Mouse (Mus musculus): ENCODE measurements around the gene Ccr3. TPM values are rescaled to one million over a fixed set of nuclear protein-coding genes. Genes with fewer than 3 reads are reported as not detected.
"Not testable (repeated sequence)": the region's sequence is repeated elsewhere in the genome, so short reads cannot be mapped to it uniquely, and the experiment has no call there.

Ccr3 gene
- total RNA-seq, 2 experiments from 2014 or later = 15.1 to 22.2 TPM

DNA sequence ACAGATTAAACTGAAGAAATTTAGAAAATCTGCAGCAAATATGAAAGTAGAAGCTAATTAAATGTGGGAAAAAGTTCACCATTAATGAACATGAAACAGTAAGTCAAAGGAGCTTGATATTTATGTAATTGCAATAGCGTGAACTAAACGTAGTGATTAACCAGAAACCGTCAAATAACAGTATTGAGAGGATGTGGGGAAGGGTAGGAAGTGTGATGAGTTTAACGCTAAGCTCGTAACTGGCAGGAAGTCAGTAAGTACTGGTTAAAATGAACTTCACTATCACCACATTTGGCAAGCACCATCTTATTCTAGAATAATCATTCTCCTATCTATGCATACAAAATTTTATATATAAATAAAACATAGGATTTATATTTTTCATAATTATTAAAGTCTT lies 17.2 kb downstream of the Ccr3 start:
- no peak for ATAC-seq (ENCODE audit: poor library complexity, severe bottlenecking)

DNA sequence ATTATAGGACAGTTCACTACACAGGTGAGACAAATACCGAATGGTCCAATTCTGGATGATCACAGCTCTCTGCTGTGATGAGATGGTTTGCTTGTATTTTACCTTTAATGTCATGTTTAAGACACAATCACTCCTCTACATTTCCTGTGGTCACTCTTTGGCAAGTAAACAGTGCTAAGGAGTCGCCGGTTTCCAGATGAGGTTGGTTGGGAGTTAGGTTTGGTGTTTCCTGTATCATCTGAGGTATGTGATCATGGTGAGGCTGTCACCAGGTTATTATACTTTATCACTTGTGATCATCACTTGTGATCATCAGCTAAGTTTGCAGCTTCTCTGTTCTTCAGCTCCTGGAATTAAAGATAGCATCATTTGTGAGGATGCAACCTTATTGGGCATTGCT lies 19.2 kb downstream of the Ccr3 start:
- no peak for ATAC-seq (ENCODE audit: poor library complexity, severe bottlenecking)

DNA sequence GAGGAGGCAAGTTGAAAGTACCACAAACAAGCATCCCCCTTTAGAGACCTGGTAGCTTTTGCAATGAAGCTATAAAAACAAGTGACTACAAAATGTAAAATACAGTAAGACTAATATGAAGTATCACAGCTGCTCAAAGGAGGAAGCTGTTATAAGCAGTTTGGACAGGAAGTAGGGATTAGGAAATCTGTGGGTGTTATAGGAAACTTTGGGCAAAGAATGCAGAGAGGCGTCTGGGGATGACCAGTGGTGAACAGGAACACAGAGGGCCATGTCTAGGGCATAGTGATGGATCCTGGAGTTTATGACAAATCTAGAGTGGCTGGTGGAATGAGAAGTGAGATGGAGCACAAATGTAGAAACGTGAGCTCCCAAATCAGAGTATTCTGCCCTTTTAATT lies 31.8 kb downstream of the Ccr3 start:
- ATAC-seq (ENCODE audit: poor library complexity, severe bottlenecking) = peak; percentile 77

DNA sequence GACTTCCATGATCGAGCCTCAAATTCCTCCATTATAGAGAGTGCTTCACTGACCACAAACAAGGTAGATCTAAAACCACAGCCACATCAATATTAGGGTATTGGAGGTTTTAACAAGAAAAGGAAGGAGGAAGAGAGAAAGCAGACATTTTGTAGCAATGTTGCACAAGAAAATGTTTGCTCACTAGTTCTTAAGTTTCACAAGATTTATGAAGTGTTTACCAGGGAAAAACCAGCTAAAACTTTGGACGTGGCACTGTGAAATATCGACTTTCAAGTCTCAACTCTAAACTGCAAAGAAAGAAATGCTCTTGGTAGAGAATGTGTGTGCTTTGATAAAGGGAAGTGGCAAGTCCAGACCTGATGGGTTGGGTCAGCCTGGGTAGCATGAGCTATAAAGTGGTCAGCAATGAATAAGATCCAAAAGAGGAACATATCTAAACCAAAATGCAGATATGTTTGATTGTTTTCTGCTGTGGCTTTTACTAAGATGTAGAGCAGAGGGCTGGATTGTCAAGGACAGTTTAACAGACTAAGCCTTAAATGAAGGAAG lies 34.5 kb downstream of the Ccr3 start:
- peak; percentile 76 for ATAC-seq (ENCODE audit: poor library complexity, severe bottlenecking)

DNA sequence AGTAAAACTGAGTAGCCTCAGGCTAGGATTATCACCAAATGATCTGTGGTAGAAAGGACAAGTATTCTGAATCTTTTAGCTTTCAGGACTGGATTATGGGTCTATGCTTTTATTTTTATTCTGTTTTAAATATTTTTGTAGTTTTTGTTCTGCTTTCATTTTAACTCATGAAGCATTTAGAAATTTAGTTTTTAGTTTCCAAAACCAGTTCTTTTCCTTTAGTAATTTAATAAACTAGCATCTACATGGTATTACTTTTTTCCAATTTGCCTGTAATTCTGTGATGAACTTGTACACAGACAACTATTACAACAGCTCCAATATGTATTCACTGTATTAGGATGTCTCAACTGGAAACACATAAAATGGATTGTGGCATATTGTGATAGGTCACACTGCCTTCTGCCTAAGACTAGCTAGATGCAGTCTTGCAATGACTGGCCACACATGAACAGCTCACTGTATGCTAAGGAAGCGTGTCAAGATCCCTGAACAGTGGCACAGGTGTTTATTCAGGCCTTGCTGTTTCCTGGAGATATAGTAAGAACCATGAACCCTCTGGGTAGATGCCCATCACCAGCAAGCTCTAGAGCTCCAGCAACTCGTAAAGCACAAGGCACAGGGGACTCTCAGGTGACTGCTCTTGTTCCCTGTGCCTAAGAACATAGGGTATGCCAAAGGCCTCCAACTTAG lies 38.0 kb downstream of the Ccr3 start:
- ATAC-seq (ENCODE audit: poor library complexity, severe bottlenecking) = no peak

DNA sequence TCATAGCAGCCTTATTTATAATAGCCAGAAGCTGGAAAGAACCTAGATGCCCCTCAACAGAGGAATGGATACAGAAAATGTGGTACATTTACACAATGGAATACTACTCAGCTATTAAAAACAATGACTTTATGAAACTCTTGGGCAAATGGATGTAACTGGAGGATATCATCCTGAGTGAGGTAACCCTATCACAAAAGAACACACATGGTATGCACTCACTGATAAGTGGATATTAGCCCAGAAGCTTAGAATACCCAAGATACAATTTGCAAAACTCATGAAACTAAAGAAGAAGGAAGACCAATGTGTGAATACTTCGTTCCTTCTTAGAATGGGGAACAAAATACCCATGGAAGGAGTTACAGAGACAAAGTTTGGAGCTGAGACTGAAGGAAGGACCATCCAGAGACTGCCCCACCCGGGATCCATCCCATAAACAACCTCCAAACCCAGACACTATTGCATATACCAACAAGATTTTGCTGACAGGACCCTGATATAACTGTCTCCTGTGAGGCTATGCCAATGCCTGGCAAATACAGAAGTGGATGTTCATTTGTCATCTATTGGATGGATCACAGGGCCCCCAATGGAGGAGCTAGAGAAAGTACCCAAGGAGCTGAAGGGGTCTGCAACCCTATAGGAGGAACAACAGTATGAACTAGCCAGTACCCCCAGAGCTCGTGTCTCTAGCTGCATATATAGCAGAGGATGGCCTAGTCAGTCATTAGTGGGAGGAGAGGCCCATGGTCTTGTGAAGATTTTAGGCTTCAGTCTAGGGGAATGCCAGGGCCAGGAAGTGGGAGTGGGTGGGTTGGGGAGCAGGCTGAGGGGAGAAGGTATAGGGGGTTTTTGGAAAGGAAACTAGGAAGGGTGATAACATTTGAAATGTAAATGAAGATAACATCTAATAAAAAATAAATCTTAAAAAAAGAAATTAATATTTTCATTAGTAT lies 40.0 kb downstream of the Ccr3 start:
- not testable (repeated sequence) for ATAC-seq (ENCODE audit: poor library complexity, severe bottlenecking)

DNA sequence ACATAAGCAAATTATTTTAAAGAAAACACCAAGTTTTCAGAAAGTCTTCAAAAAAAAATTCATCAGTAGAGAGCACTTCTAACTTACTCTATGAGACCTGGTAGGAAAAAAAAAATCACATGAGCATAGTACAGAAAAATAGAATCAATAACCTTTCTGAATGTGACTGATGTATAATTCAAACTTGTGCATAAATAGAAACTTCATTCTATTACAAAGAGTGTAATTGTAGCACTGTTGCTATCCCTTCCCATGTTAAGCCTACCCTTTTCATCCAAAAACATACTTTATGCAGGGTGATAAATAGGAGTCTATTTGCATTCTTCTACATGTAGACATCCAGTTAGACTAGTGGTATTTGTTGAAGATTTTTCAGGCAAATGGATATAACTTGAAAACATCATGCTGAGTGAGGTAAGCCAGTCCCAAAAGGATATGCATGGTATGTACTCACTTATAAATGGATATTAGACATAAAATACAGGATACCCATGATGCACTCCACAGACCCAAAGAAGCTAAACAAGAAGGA lies 44.9 kb downstream of the Ccr3 start:
- no peak for ATAC-seq (ENCODE audit: poor library complexity, severe bottlenecking)

DNA sequence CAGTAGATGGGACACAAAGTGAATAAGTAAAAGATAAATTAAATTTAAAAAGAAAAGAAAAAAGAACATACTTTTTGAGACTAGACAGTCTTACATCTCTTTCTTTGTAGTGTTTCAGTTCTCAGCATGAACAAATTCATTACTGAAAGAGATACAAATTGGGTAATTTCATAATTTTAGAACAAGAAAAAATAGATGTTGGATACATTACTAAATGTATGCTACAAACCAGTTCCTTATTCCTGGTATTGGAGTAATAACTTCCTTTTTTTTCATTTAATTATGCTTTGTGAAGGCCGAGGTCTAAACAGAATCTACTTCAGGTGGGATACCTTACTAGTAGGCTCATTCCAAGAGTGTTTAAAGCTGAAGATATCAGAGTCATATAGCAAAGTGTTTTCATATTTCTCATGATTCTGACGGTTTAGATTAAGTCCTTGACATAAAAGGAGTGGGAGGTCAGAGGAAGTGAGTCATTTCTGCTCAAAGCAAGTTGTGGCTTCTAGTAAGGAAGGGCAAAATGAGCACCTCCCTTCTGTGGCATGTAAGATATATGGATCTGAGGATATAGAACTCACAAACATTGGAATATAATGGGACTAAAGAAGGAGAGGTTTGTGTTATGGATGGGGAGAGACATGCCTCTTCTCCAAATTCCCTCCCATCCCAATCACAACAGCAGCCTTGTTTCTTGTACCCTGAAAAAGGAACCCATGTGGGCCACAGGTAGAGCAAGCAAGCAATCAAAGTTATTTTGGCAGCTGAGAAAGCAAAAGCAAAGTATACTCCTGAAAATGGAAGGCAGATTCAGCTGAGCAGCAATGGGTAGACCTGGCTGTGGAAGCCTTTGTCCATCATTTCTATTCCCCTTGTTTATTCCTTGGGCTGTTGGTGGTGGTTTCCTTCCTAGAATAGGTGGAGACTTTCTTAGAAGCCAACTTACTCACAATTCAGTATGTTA lies 46.6 kb downstream of the Ccr3 start:
- ATAC-seq (ENCODE audit: poor library complexity, severe bottlenecking) = peak; percentile 90

DNA sequence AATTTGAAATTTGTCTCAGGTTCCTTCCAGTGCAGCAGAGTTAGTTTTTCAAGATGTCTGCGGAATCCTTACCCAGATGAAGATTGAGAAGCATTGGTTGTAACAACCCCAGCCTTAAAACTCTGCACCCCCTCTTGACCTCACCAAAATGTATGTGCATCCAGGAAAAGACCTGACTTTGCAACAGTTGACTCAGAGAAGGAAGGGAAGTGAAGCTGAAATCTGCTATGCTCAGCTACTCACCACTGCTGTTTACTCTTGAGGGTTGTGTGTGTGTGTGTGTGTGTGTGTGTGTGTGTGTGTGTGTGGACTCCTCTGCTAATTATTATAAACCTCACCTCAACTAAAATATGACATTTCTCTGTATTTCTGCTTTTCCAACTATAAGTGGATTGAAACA lies 49.7 kb downstream of the Ccr3 start:
- ATAC-seq (ENCODE audit: poor library complexity, severe bottlenecking) = peak; percentile 45

DNA sequence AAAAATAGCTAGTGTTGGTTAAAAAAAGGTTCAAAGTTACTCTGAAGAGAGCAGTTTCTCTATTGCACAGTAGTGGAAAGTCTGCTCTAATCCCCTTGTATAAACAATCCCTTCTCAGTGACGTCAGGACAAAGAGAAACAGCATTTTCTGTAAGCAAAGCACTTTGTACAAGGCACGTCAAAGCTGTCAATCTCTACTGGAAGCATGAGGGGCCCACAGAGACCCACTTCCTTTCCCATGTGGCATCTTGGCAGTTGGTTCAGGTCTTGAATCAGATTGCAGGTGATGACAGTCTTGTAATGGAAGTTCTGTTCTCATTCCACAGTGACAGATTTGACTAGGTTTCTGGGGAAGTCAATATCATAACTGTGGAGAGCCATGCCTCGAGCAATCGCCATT lies 58.0 kb downstream of the Ccr3 start:
- no peak for ATAC-seq (ENCODE audit: poor library complexity, severe bottlenecking)

DNA sequence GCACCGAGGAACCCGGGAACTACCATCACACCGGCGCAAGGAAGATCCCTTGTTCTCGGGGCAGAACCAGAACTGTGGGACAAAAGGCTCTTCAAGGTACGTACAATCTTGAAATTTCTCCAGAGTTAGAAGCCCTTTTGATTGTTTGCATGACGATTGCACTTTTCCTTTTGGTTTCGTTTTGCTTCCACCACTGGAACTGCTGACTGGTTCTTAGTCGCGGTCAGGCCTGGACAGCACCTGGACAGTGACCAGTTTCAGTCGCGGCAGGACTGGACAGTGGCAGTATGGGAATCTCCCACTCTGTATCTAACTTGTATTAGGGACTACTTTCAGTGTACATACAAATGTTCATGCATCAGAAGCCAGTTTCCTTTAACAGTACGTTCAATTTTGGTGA lies 58.7 kb downstream of the Ccr3 start:
- ATAC-seq (ENCODE audit: poor library complexity, severe bottlenecking) = not testable (repeated sequence)

Other genes with a start within 250 kb of the Ccr3 start
- gene Cxcr6, start 215.5 kb upstream of the Ccr3 start, total RNA-seq (2015) = 1.4 and 3.7 TPM in 2 replicates
- gene Cxcr6, start 215.5 kb upstream of the Ccr3 start, total RNA-seq (2017) = 0.89 and 2.7 TPM in 2 replicates
- 20.3 and 24.4 TPM in 2 replicates for gene Fyco1, start 170.1 kb upstream of the Ccr3 start, total RNA-seq (2015)
- gene Fyco1, start 170.1 kb upstream of the Ccr3 start, total RNA-seq (2017) = 18.2 and 22.2 TPM in 2 replicates
- gene Xcr1, start 159.9 kb upstream of the Ccr3 start, total RNA-seq (2015) = 0.16 TPM in 1 of 2 replicates, not detected in the other
- 0.18 and 0.33 TPM in 2 replicates for gene Xcr1, start 159.9 kb upstream of the Ccr3 start, total RNA-seq (2017)
- gene Ccr1, start 53.3 kb upstream of the Ccr3 start, total RNA-seq (2015) = 119 and 127 TPM in 2 replicates
- gene Ccr1, start 53.3 kb upstream of the Ccr3 start, total RNA-seq (2017) = 94.4 and 94.8 TPM in 2 replicates
- 0.23 and 1.0 TPM in 2 replicates for gene Ccr1l1, start 43.6 kb upstream of the Ccr3 start, total RNA-seq (2015)
- gene Ccr1l1, start 43.6 kb upstream of the Ccr3 start, total RNA-seq (2017) = 0.33 TPM in 1 of 2 replicates, not detected in the other
- gene Ccr2, start 80.0 kb downstream of the Ccr3 start, total RNA-seq (2015) = 1,125 and 1,272 TPM in 2 replicates
- gene Ccr2, start 80.0 kb downstream of the Ccr3 start, total RNA-seq (2017) = 1,533 and 1,632 TPM in 2 replicates
- gene Ccr5, start 99.6 kb downstream of the Ccr3 start, total RNA-seq (2015) = 7.1 and 7.6 TPM in 2 replicates
- 2.5 and 3.5 TPM in 2 replicates for gene Ccr5, start 99.6 kb downstream of the Ccr3 start, total RNA-seq (2017)

All from megakaryocyte, adult 5-6 weeks (primary cell).